Mouse (Mus musculus) adrenal gland, postnatal 14 days (tissue): Measurements from ENCODE around the gene Gm13271. TPM values are rescaled to one million over a fixed set of nuclear protein-coding genes. Genes with fewer than 3 reads are reported as not detected.
"Not testable (repeated sequence)": the region's sequence is repeated elsewhere in the genome, so short reads cannot be mapped to it uniquely, and the experiment has no call there.

ENCODE experiments used
- DNase-seq: peaks from one replicate; pipeline ENCODE4 v3.0.0; 2021; ENCODE audit warnings: mixed read lengths
- total RNA-seq: library from RNA; stranded (reverse); gene quantifications from 2 replicates; pipeline ENCODE4 v1.2.3, GENCODE M21; 2021

Gene Gm13271
- total RNA-seq, 1 experiment from 2014 or later, result not detected

- peak; percentile 85 for DNase-seq
Measured at GRCm38 (mm10) chr4:88760431-88760830, 5.8 kb downstream of the Gm13271 start.

DNA sequence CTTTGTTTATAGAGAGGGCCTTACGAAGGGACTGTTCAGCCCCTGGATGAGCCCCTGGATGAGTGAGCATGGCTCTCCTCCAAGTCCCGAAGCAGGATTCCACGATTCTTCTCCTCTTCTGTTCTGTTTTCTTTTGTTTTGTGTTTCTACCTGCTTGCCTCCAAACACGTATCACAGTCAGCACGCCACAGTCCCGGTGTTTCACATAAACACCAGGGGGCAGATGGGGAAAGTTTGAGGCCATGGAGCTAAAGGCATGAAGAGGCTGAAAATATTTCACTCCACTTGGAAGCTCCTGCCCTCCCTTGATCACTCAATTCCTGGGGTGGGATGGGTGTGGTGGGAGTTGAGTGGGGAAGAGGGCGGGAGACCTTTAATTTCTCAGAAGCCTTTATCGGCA lies 7.1 kb downstream of the Gm13271 start:
- peak; percentile 59 for DNase-seq

GRCm38 (mm10) chr4:88762341-88762740 lies 7.7 kb downstream of the Gm13271 start:
- DNase-seq, result peak; percentile 16

DNA sequence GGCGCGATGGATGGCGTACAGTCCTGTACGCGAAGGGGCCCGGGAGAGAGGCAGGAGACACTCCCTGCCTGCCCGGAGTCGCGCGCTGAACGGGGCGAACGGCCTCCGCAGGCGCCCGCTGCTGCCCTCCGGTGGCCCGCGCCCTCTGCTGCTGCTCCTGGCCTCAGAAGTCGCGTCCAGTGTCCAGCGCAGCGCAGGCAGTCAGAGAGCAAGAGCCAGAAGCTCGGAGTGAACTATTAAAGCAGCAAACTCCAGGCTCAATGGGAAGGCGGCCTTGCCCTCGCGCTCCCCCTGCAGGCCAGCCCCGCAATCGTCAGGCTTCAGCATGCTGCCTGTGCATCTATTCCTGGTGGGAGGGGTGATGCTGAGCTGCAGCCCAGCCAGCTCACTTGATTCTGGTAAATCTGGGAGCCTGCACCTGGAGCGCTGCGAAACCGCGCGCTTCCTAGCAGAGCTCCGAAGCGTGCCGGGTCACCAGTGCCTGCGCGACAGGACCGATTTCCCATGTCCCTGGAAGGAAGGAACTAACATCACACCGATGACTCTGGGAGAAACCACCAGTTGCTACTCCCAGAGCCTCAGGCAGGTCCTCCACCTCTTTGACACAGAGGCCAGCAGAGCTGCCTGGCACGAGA lies 8.8 kb downstream of the Gm13271 start:
- peak; percentile 69 for DNase-seq

GRCm38 (mm10) chr4:88773534-88773933 lies 18.9 kb downstream of the Gm13271 start, which contains the start of gene Gm13290:
Gene Gm13290, plus strand, starts transcription at chr4:88773834.
- not testable (repeated sequence) for DNase-seq

GRCm38 (mm10) chr4:88776622-88777021 lies 22.0 kb downstream of the Gm13271 start, which contains the start of gene Gm13289:
Gene Gm13289, plus strand, starts transcription at chr4:88776922.
- not testable (repeated sequence) for DNase-seq

DNA sequence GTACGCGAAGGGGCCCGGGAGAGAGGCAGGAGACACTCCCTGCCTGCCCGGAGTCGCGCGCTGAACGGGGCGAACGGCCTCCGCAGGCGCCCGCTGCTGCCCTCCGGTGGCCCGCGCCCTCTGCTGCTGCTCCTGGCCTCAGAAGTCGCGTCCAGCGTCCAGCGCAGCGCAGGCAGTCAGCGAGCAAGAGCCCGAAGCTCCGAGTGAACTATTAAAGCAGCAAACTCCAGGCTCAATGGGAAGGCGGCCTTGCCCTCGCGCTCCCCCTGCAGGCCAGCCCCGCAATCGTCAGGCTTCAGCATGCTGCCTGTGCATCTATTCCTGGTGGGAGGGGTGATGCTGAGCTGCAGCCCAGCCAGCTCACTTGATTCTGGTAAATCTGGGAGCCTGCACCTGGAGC lies 24.9 kb downstream of the Gm13271 start, which contains the start of gene Gm13272:
Gm13272 (plus strand) TSS at position 301 of the 400 bp plus-strand sequence.
- not testable (repeated sequence) for DNase-seq

GRCm38 (mm10) chr4:88780320-88780719 lies 25.7 kb downstream of the Gm13271 start:
- DNase-seq, result not testable (repeated sequence)

DNA sequence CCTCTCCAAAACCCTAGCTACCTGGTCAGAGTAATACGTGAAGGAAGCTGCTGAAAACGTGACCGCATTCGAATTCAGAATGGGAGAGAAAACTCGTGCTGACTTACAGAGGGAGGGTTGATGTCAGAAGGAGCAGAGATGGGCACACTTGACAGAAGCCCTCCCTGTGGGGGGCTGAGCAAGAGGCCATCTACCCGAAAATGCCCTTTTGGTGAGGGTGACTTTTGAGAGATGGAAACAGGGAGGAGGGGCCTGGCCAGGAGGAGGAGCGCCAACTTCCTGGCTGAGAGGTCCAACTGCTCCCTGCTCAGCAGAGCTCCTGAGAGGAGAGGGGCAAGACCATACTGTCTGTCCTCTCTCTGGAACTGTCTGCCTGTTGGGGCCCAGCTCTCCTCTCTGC lies 27.2 kb downstream of the Gm13271 start, which contains the start of gene Ifnz:
Ifnz (plus strand) TSS at position 301 of the 400 bp plus-strand sequence.
- DNase-seq, result not testable (repeated sequence)

DNA sequence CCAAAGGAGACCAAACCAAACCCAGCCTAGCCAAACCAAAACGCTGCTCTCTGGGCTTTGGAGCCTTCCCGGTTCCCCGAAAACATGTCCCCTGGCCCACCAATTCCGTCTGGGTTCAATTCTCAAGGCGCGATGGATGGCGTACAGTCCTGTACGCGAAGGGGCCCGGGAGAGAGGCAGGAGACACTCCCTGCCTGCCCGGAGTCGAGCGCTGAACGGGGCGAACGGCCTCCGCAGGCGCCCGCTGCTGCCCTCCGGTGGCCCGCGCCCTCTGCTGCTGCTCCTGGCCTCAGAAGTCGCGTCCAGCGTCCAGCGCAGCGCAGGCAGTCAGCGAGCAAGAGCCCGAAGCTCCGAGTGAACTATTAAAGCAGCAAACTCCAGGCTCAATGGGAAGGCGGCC lies 27.7 kb downstream of the Gm13271 start:
- peak; percentile 32 for DNase-seq

- DNase-seq, result not testable (repeated sequence)
Measured at GRCm38 (mm10) chr4:88785409-88785808, 30.7 kb downstream of the Gm13271 start, which contains the start of gene Gm13276. Gene Gm13276, plus strand, starts transcription at chr4:88785709.

DNA sequence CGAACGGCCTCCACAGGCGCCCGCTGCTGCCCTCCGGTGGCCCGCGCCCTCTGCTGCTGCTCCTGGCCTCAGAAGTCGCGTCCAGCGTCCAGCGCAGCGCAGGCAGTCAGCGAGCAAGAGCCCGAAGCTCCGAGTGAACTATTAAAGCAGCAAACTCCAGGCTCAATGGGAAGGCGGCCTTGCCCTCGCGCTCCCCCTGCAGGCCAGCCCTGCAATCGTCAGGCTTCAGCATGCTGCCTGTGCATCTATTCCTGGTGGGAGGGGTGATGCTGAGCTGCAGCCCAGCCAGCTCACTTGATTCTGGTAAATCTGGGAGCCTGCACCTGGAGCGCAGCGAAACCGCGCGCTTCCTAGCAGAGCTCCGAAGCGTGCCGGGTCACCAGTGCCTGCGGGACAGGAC lies 33.7 kb downstream of the Gm13271 start, which contains the start of gene Gm13277:
Gm13277 (plus strand) TSS at position 231 of the 400 bp plus-strand sequence.
- peak; percentile 78 for DNase-seq

DNA sequence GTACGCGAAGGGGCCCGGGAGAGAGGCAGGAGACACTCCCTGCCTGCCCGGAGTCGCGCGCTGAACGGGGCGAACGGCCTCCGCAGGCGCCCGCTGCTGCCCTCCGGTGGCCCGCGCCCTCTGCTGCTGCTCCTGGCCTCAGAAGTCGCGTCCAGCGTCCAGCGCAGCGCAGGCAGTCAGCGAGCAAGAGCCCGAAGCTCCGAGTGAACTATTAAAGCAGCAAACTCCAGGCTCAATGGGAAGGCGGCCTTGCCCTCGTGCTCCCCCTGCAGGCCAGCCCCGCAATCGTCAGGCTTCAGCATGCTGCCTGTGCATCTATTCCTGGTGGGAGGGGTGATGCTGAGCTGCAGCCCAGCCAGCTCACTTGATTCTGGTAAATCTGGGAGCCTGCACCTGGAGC lies 36.6 kb downstream of the Gm13271 start, which contains the start of gene Gm13278:
Gm13278 (plus strand) TSS at position 301 of the 400 bp plus-strand sequence.
- not testable (repeated sequence) for DNase-seq

DNA sequence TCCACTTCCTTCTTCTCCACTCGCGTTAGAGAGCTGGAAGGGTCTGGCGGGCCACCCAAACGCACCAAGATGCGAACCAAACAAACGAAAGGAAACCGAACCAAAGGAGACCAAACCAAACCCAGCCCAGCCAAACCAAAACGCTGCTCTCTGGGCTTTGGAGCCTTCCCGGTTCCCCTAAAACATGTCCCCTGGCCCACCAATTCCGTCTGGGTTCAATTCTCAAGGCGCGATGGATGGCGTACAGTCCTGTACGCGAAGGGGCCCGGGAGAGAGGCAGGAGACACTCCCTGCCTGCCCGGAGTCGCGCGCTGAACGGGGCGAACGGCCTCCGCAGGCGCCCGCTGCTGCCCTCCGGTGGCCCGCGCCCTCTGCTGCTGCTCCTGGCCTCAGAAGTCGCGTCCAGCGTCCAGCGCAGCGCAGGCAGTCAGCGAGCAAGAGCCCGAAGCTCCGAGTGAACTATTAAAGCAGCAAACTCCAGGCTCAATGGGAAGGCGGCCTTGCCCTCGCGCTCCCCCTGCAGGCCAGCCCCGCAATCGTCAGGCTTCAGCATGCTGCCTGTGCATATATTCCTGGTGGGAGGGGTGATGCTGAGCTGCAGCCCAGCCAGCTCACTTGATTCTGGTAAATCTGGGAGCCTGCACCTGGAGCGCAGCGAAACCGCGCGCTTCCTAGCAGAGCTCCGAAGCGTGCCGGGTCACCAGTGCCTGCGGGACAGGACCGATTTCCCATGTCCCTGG lies 39.4 kb downstream of the Gm13271 start, which contains the start of gene Gm13275:
Gm13275 (plus strand) TSS at position 552 of the 740 bp plus-strand sequence.
- DNase-seq, result peak; percentile 52

DNA sequence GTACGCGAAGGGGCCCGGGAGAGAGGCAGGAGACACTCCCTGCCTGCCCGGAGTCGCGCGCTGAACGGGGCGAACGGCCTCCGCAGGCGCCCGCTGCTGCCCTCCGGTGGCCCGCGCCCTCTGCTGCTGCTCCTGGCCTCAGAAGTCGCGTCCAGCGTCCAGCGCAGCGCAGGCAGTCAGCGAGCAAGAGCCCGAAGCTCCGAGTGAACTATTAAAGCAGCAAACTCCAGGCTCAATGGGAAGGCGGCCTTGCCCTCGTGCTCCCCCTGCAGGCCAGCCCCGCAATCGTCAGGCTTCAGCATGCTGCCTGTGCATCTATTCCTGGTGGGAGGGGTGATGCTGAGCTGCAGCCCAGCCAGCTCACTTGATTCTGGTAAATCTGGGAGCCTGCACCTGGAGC lies 42.4 kb downstream of the Gm13271 start, which contains the start of gene Gm13279:
Gm13279 (plus strand) TSS at position 301 of the 400 bp plus-strand sequence.
- not testable (repeated sequence) for DNase-seq

GRCm38 (mm10) chr4:88799365-88799764 lies 44.7 kb downstream of the Gm13271 start, which contains the start of gene Gm13285:
Gene Gm13285, plus strand, starts transcription at chr4:88799665.
- DNase-seq, result not testable (repeated sequence)

DNA sequence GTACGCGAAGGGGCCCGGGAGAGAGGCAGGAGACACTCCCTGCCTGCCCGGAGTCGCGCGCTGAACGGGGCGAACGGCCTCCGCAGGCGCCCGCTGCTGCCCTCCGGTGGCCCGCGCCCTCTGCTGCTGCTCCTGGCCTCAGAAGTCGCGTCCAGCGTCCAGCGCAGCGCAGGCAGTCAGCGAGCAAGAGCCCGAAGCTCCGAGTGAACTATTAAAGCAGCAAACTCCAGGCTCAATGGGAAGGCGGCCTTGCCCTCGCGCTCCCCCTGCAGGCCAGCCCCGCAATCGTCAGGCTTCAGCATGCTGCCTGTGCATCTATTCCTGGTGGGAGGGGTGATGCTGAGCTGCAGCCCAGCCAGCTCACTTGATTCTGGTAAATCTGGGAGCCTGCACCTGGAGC lies 48.3 kb downstream of the Gm13271 start, which contains the start of gene Gm13287:
Gm13287 (plus strand) TSS at position 301 of the 400 bp plus-strand sequence.
- not testable (repeated sequence) for DNase-seq

Other genes with a start within 250 kb of the Gm13271 start
- gene Ifnb1, start 232.1 kb upstream of the Gm13271 start, total RNA-seq, result not detected in 2 replicates
- gene Ifna15, start 196.6 kb upstream of the Gm13271 start, total RNA-seq, result not detected in 2 replicates
- gene Ifna14, start 183.1 kb upstream of the Gm13271 start, total RNA-seq, result not detected in 2 replicates
- not detected in 2 replicates for gene Ifna9, start 162.5 kb upstream of the Gm13271 start, total RNA-seq
- not detected in 2 replicates for gene Ifna12, start 151.5 kb upstream of the Gm13271 start, total RNA-seq
- not detected in 2 replicates for gene C87499, start 120.5 kb upstream of the Gm13271 start, total RNA-seq
- gene Ifna13, start 110.4 kb upstream of the Gm13271 start, total RNA-seq, result not detected in 2 replicates
- not detected in 2 replicates for gene Ifna16, start 77.9 kb upstream of the Gm13271 start, total RNA-seq
- gene Ifna2, start 71.0 kb upstream of the Gm13271 start, total RNA-seq, result not detected in 2 replicates
- gene Ifnab, start 63.5 kb upstream of the Gm13271 start, total RNA-seq, result not detected in 2 replicates
- 0.49 and 0.89 TPM in 2 replicates for gene Gm26566, start 33.1 kb upstream of the Gm13271 start, total RNA-seq
- gene Klhl9, start 32.4 kb upstream of the Gm13271 start, total RNA-seq, result 72.3 and 74.9 TPM in 2 replicates
- gene Gm13283, start 5.3 kb downstream of the Gm13271 start, total RNA-seq, result not detected in 2 replicates
- gene Gm13290, start 19.0 kb downstream of the Gm13271 start, total RNA-seq, result not detected in 2 replicates
- not detected in 2 replicates for gene Gm13289, start 22.1 kb downstream of the Gm13271 start, total RNA-seq
- gene Gm13272, start 25.0 kb downstream of the Gm13271 start, total RNA-seq, result not detected in 2 replicates
- not detected in 2 replicates for gene Ifnz, start 27.3 kb downstream of the Gm13271 start, total RNA-seq
- gene Gm13276, start 30.8 kb downstream of the Gm13271 start, total RNA-seq, result not detected in 2 replicates
- not detected in 2 replicates for gene Gm13277, start 33.8 kb downstream of the Gm13271 start, total RNA-seq
- not detected in 2 replicates for gene Gm13278, start 36.7 kb downstream of the Gm13271 start, total RNA-seq
- gene Gm13275, start 39.6 kb downstream of the Gm13271 start, total RNA-seq, result not detected in 2 replicates
- gene Gm13279, start 42.5 kb downstream of the Gm13271 start, total RNA-seq, result not detected in 2 replicates
- 0.22 TPM in 1 of 2 replicates, not detected in the other for gene Gm13285, start 44.8 kb downstream of the Gm13271 start, total RNA-seq
- gene Gm13287, start 48.4 kb downstream of the Gm13271 start, total RNA-seq, result not detected in 2 replicates
- gene Gm13288, start 50.7 kb downstream of the Gm13271 start, total RNA-seq, result not detected in 2 replicates
- gene Ifna7, start 61.4 kb downstream of the Gm13271 start, total RNA-seq, result not detected in 2 replicates
- gene Ifna11, start 65.1 kb downstream of the Gm13271 start, total RNA-seq, result not detected in 2 replicates
- not detected in 2 replicates for gene Ifna6, start 72.5 kb downstream of the Gm13271 start, total RNA-seq
- gene Ifna5, start 80.7 kb downstream of the Gm13271 start, total RNA-seq, result not detected in 2 replicates
- gene Ifna4, start 87.0 kb downstream of the Gm13271 start, total RNA-seq, result not detected in 2 replicates
- gene Ifna1, start 95.2 kb downstream of the Gm13271 start, total RNA-seq, result not detected in 2 replicates
- gene Ifne, start 125.3 kb downstream of the Gm13271 start, total RNA-seq, result not detected in 2 replicates